Comparison of ENCODE assay signal across 9 mouse cellular contexts in the genomic region with DNA sequence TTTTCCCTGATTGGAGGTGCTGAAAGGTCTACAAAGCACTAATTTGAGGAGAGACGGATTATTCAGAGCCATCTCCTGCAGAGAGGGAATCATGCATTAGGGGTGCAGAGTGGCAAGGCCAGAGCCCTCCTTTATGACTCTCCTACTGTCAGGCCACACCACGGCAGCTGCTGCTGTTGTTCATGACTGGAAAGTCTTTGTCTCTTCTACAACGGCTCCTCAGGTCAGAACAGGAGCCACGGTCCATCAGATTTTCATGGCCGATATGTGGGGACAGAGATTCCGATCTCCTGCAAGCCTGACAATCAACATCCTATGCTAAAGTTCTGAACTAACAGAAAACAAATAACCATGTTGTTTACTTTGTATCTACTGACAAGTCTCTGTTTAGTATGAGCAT.
"Had no signal": no experiment of that assay in that cellular context is flagged by ENCODE, and none has a peak within 500 bp of the region (broad histone marks: within the 10 kb centered on the region; RNA-seq: fewer than 3 reads in every experiment).

No protein-coding gene starts in this region.

- DNase-seq: liver, postnatal 0 days; lung, adult 2 months; lung, postnatal 14 days; lung, postnatal 36 days; midbrain, embryonic 14.5 days; right cerebral cortex, postnatal 14 days; thymus, adult 2 months; thymus, postnatal 25 days; thymus, postnatal 4 days had no signal
